Mouse (Mus musculus): Measurements from ENCODE around the gene Gjb1. TPM values are rescaled to one million over a fixed set of nuclear protein-coding genes. Genes with fewer than 3 reads are reported as not detected.

The Gjb1 gene
- total and polyA plus RNA-seq, 3 experiments = not detected

GRCm38 (mm10) chrX:101429976-101430375 is 53.8 kb downstream of the Gjb1 start:
- no peaks in the 10 kb centered on the region for H3K9me3 ChIP-seq (replicated peaks; ENCODE audit: low read length)
- H3K79me2 ChIP-seq (replicated peaks; ENCODE audit: control insufficient read depth, extremely low read depth, insufficient read depth, poor library complexity, severe bottlenecking) = peaks cover 46% of the 10 kb centered on the region
- in situ Hi-C loops (cut with MboI; ENCODE audit: low pct_ligation_motif_present, low pct_unique_long_range_greater_than_20kb, low sequenced_read_pairs) = loop anchor here (25.0 kb wide), 1 partner anchor 132 kb away; no protein-coding TSS in a partner anchor
- no peaks in the 10 kb centered on the region for H3K27me3 ChIP-seq (replicated peaks)
- peaks cover 0 to 13% of the 10 kb centered on the region in 2 experiments; a peak in 1 of 4 replicates for H3K4me1 ChIP-seq (ENCODE audit: control insufficient read depth in 1 of 2, insufficient read depth in 2 of 2)
- no peak overlapping the region for H3K4me2 ChIP-seq (ENCODE audit: insufficient read depth, low read depth, poor library complexity, severe bottlenecking)
- H3K36me3 ChIP-seq (replicated peaks in 1 of 2; ENCODE audit: control insufficient read depth in 1 of 2, insufficient read depth in 1 of 2, low read length in 1 of 2) = peaks cover 9 to 18% of the 10 kb centered on the region in 2 experiments
- H3K27ac ChIP-seq (ENCODE audit: insufficient read depth, low read depth) = peak overlapping the region; percentile 66
- peak overlapping the region; percentile 27 for H3K9ac ChIP-seq (ENCODE audit: insufficient read depth, low read depth)
- DNase-seq (ENCODE audit: extremely low read depth) = no peak
- no peak for TF ChIP-seq JUN (IDR thresholded peaks at IDR 0.05; ENCODE audit: insufficient read depth, low read depth, low read length)
- TF ChIP-seq RCOR1 (conservative IDR thresholded peaks at IDR 0.05; ENCODE audit: low read depth, low read length) = no peak
- no peak for TF ChIP-seq PAX5 (IDR thresholded peaks at IDR 0.05; ENCODE audit: low read length)
- no peak for TF ChIP-seq KAT2A (IDR thresholded peaks at IDR 0.05; ENCODE audit: insufficient replicate concordance, low read length)
- TF ChIP-seq ZMIZ1 (IDR thresholded peaks at IDR 0.05; ENCODE audit: low read depth, low read length) = no peak
- TF ChIP-seq USF2 (conservative IDR thresholded peaks at IDR 0.05; ENCODE audit: low read depth, low read length) = no peak
- TF ChIP-seq MYC (IDR thresholded peaks at IDR 0.05; ENCODE audit: low read depth, low read length) = 0 out of 2 replicates have a peak, but pooled peaks have one; percentile 30
- dilution Hi-C loops (cut with MboI; ENCODE audit: extremely low pct_ligation_motif_present, extremely low pct_unique_long_range_greater_than_20kb, low sequenced_read_pairs) = no loop called here
- H3K4me3 ChIP-seq (replicated peaks in 1 of 3; ENCODE audit: low read depth in 2 of 3, low read length in 2 of 3, poor library complexity in 1 of 3) = peak overlapping the region; percentile 66 to 77 (median 74)

Other genes starting within 250 kb of the Gjb1 start
- gene Snx12, start 153.8 kb upstream of the Gjb1 start, total RNA-seq (2012; rRNA removed) = 31.5 and 41.8 TPM in 2 replicates
- 56.7 and 61.5 TPM in 2 replicates for gene Snx12, start 153.8 kb upstream of the Gjb1 start, total RNA-seq (2014; rRNA removed)
- gene Snx12, start 153.8 kb upstream of the Gjb1 start, polyA plus RNA-seq (2012; ENCODE audit: insufficient read length, low read depth) = 52.1 and 64.6 TPM in 2 replicates
- gene Foxo4, start 121.8 kb upstream of the Gjb1 start, total RNA-seq (2012; rRNA removed) = 7.9 and 8.2 TPM in 2 replicates
- 7.4 and 9.0 TPM in 2 replicates for gene Foxo4, start 121.8 kb upstream of the Gjb1 start, total RNA-seq (2014; rRNA removed)
- gene Foxo4, start 121.8 kb upstream of the Gjb1 start, polyA plus RNA-seq (2012; ENCODE audit: insufficient read length, low read depth) = 10.5 and 10.8 TPM in 2 replicates
- gene Gm614, start 112.4 kb upstream of the Gjb1 start, total RNA-seq (2012; rRNA removed) = 0.25 and 0.64 TPM in 2 replicates
- gene Gm614, start 112.4 kb upstream of the Gjb1 start, total RNA-seq (2014; rRNA removed) = 1.2 and 1.3 TPM in 2 replicates
- gene Gm614, start 112.4 kb upstream of the Gjb1 start, polyA plus RNA-seq (2012; ENCODE audit: insufficient read length, low read depth) = 6.0 and 6.5 TPM in 2 replicates
- gene Il2rg, start 108.1 kb upstream of the Gjb1 start, total RNA-seq (2012; rRNA removed) = 64.1 and 82.6 TPM in 2 replicates
- gene Il2rg, start 108.1 kb upstream of the Gjb1 start, total RNA-seq (2014; rRNA removed) = 80.3 and 88.0 TPM in 2 replicates
- 261 and 294 TPM in 2 replicates for gene Il2rg, start 108.1 kb upstream of the Gjb1 start, polyA plus RNA-seq (2012; ENCODE audit: insufficient read length, low read depth)
- not detected in 2 replicates for gene Gm20489, start 107.4 kb upstream of the Gjb1 start, total RNA-seq (2012; rRNA removed)
- gene Gm20489, start 107.4 kb upstream of the Gjb1 start, total RNA-seq (2014; rRNA removed) = not detected in 2 replicates
- 0.30 TPM in 1 of 2 replicates, not detected in the other for gene Gm20489, start 107.4 kb upstream of the Gjb1 start, polyA plus RNA-seq (2012; ENCODE audit: insufficient read length, low read depth)
- 35.7 and 40.3 TPM in 2 replicates for gene Med12, start 102.3 kb upstream of the Gjb1 start, total RNA-seq (2012; rRNA removed)
- 15.5 and 15.7 TPM in 2 replicates for gene Med12, start 102.3 kb upstream of the Gjb1 start, total RNA-seq (2014; rRNA removed)
- 45.1 and 66.4 TPM in 2 replicates for gene Med12, start 102.3 kb upstream of the Gjb1 start, polyA plus RNA-seq (2012; ENCODE audit: insufficient read length, low read depth)
- gene Nlgn3, start 77.2 kb upstream of the Gjb1 start, total RNA-seq (2012; rRNA removed) = 0.04 TPM in 1 of 2 replicates, not detected in the other
- 0.12 and 0.26 TPM in 2 replicates for gene Nlgn3, start 77.2 kb upstream of the Gjb1 start, total RNA-seq (2014; rRNA removed)
- 0.76 and 1.6 TPM in 2 replicates for gene Nlgn3, start 77.2 kb upstream of the Gjb1 start, polyA plus RNA-seq (2012; ENCODE audit: insufficient read length, low read depth)
- 18.0 and 18.8 TPM in 2 replicates for gene Zmym3, start 44.5 kb downstream of the Gjb1 start, total RNA-seq (2012; rRNA removed)
- 16.6 and 16.7 TPM in 2 replicates for gene Zmym3, start 44.5 kb downstream of the Gjb1 start, total RNA-seq (2014; rRNA removed)
- gene Zmym3, start 44.5 kb downstream of the Gjb1 start, polyA plus RNA-seq (2012; ENCODE audit: insufficient read length, low read depth) = 31.3 TPM in 2 replicates
- gene Nono, start 52.9 kb downstream of the Gjb1 start, total RNA-seq (2012; rRNA removed) = 314 and 325 TPM in 2 replicates
- gene Nono, start 52.9 kb downstream of the Gjb1 start, total RNA-seq (2014; rRNA removed) = 388 and 398 TPM in 2 replicates
- gene Nono, start 52.9 kb downstream of the Gjb1 start, polyA plus RNA-seq (2012; ENCODE audit: insufficient read length, low read depth) = 535 and 618 TPM in 2 replicates
- 0.88 and 1.3 TPM in 2 replicates for gene Itgb1bp2, start 72.7 kb downstream of the Gjb1 start, total RNA-seq (2012; rRNA removed)
- 1.1 and 1.6 TPM in 2 replicates for gene Itgb1bp2, start 72.7 kb downstream of the Gjb1 start, total RNA-seq (2014; rRNA removed)
- gene Itgb1bp2, start 72.7 kb downstream of the Gjb1 start, polyA plus RNA-seq (2012; ENCODE audit: insufficient read length, low read depth) = 1.2 and 1.4 TPM in 2 replicates
- 33.3 and 35.7 TPM in 2 replicates for gene Taf1, start 156.4 kb downstream of the Gjb1 start, total RNA-seq (2012; rRNA removed)
- gene Taf1, start 156.4 kb downstream of the Gjb1 start, total RNA-seq (2014; rRNA removed) = 33.4 and 33.6 TPM in 2 replicates
- 49.4 and 51.6 TPM in 2 replicates for gene Taf1, start 156.4 kb downstream of the Gjb1 start, polyA plus RNA-seq (2012; ENCODE audit: insufficient read length, low read depth)

Measured in CH12.LX (cell line).